Mouse (Mus musculus) lung, adult 2 months (tissue): ENCODE results near the gene Tsga10.

Experiments used
- CTCF ChIP-seq: fragments of 200-500 bp; IDR thresholded peaks from 2 replicates; pipeline ENCODE4 v1.5.1; 2011; ENCODE audit warnings: mild to moderate bottlenecking, low read length, control low read depth; ENCODE audit not compliant: insufficient read depth
- POLR2A ChIP-seq: fragments of 200-500 bp; IDR thresholded peaks from 2 replicates; pipeline ENCODE4 v1.6.1; 2011; ENCODE audit warnings: low read depth, mild to moderate bottlenecking, control low read depth, low read length, borderline replicate concordance; ENCODE audit errors: extremely low read depth

- TF ChIP-seq CTCF = no peak
- TF ChIP-seq POLR2A = no peak
These were observed 19.4 kb downstream of the Tsga10 start for GRCm38 (mm10) chr1:37846878-37847277.
